Mouse (Mus musculus) CH12.LX (cell line): Measurements from ENCODE around the gene Ppp1r3a. TPM values are rescaled to one million over a fixed set of nuclear protein-coding genes. Genes with fewer than 3 reads are reported as not detected.

Experiments used
- DNase-seq: peaks from one replicate; pipeline ENCODE4 v3.0.0-alpha.2; 2013; ENCODE audit errors: extremely low read depth
- H3K27ac ChIP-seq: 2 replicates; pipeline ENCODE4 v1.5.1; 2012; ENCODE audit warnings: low read depth, mild to moderate bottlenecking, control low read depth, moderate library complexity; ENCODE audit not compliant: insufficient read depth
- H3K27me3 ChIP-seq: replicated peaks from 2 replicates; pipeline ENCODE3; 2012; ENCODE audit warnings: inconsistent platforms
- H3K36me3 ChIP-seq, 2 experiments: replicated peaks in 1 of 2; 2 replicates each; pipeline versions ENCODE3 to v1.6.1; 2012; ENCODE audit warnings: inconsistent platforms in 1 of 2, low read length in 1 of 2, mild to moderate bottlenecking in 1 of 2, mixed read lengths in 1 of 2, moderate library complexity in 1 of 2; ENCODE audit not compliant: control insufficient read depth in 1 of 2, insufficient read depth in 1 of 2
- H3K4me1 ChIP-seq, 2 experiments: 2 replicates each; pipeline ENCODE4 v1.6.1; 2012; ENCODE audit warnings: inconsistent platforms in 1 of 2, moderate library complexity in 1 of 2; ENCODE audit not compliant: insufficient read depth in 2 of 2, control insufficient read depth in 1 of 2
- H3K4me2 ChIP-seq: 2 replicates; pipeline ENCODE4 v1.6.1; 2012; ENCODE audit warnings: low read depth, mild to moderate bottlenecking, control low read depth; ENCODE audit not compliant: poor library complexity, insufficient read depth, severe bottlenecking
- H3K4me3 ChIP-seq, 3 experiments: fragments of 150-350 bp in 1 of 3; sonication (generic) in 1 of 3; replicated peaks in 1 of 3; 2 replicates each; pipeline versions ENCODE3 to v1.5.1; 2011 to 2012; ENCODE audit warnings: low read depth in 2 of 3, low read length in 2 of 3, mild to moderate bottlenecking in 2 of 3, moderate library complexity in 2 of 3, control low read depth in 1 of 3, improper control_type of control experiment in 1 of 3, inconsistent platforms in 1 of 3, mixed read lengths in 1 of 3; ENCODE audit not compliant: poor library complexity in 1 of 3
- H3K79me2 ChIP-seq: replicated peaks from 2 replicates; pipeline ENCODE4 v1.6.1; 2012; ENCODE audit warnings: mild to moderate bottlenecking, moderate library complexity; ENCODE audit not compliant: control insufficient read depth, poor library complexity, insufficient read depth, severe bottlenecking; ENCODE audit errors: extremely low read depth
- H3K9ac ChIP-seq: 2 replicates; pipeline ENCODE4 v1.6.1; 2012; ENCODE audit warnings: low read depth, mild to moderate bottlenecking, control low read depth, moderate library complexity; ENCODE audit not compliant: insufficient read depth
- H3K9me3 ChIP-seq: replicated peaks from 2 replicates; pipeline ENCODE3; 2012; ENCODE audit warnings: low read length, inconsistent platforms, mixed read lengths
- BHLHE40 ChIP-seq: IDR thresholded peaks from 2 replicates; pipeline ENCODE4 v1.6.1; 2011; ENCODE audit warnings: mild to moderate bottlenecking, low read depth, low read length, improper control_type of control experiment
- CHD1 ChIP-seq: IDR thresholded peaks from 2 replicates; pipeline ENCODE4 v1.6.1; 2012; ENCODE audit warnings: low read depth, low read length, improper control_type of control experiment, inconsistent platforms
- CHD2 ChIP-seq: IDR thresholded peaks from 2 replicates; pipeline ENCODE4 v1.6.1; 2011; ENCODE audit warnings: low read length, improper control_type of control experiment
- CTCF ChIP-seq, 2 experiments: IDR thresholded peaks in 1 of 2; conservative IDR thresholded peaks in 1 of 2; 2 replicates each; pipeline ENCODE4 v1.5.1; 2011 to 2012; ENCODE audit warnings: low read depth in 2 of 2, low read length in 2 of 2, improper control_type of control experiment in 1 of 2, inconsistent platforms in 1 of 2, mild to moderate bottlenecking in 1 of 2, moderate library complexity in 1 of 2
- E2F4 ChIP-seq: IDR thresholded peaks from 2 replicates; pipeline ENCODE4 v1.6.1; 2011; ENCODE audit warnings: low read depth, low read length, improper control_type of control experiment; ENCODE audit not compliant: insufficient replicate concordance
- JUN ChIP-seq: IDR thresholded peaks from 2 replicates; pipeline ENCODE4 v1.6.1; 2011; ENCODE audit warnings: low read depth, mild to moderate bottlenecking, low read length, improper control_type of control experiment, moderate library complexity; ENCODE audit not compliant: insufficient read depth
- JUND ChIP-seq: conservative IDR thresholded peaks from 2 replicates; pipeline ENCODE4 v1.6.1; 2011; ENCODE audit warnings: low read depth, low read length, improper control_type of control experiment
- MAFK ChIP-seq: IDR thresholded peaks from 2 replicates; pipeline ENCODE4 v1.6.1; 2011; ENCODE audit warnings: low read length, improper control_type of control experiment; ENCODE audit not compliant: insufficient replicate concordance
- MAX ChIP-seq: IDR thresholded peaks from 2 replicates; pipeline ENCODE4 v1.6.1; 2011; ENCODE audit warnings: low read length, improper control_type of control experiment
- MEF2A ChIP-seq: IDR thresholded peaks from 2 replicates; pipeline ENCODE4 v1.6.1; 2014; ENCODE audit warnings: low read depth, mild to moderate bottlenecking, inconsistent platforms, low read length, improper control_type of control experiment, borderline replicate concordance
- MXI1 ChIP-seq: IDR thresholded peaks from 2 replicates; pipeline ENCODE4 v1.6.1; 2011; ENCODE audit warnings: mild to moderate bottlenecking, low read depth, low read length, improper control_type of control experiment
- MYC ChIP-seq: IDR thresholded peaks from 2 replicates; pipeline ENCODE4 v1.6.1; 2011; ENCODE audit warnings: low read depth, mild to moderate bottlenecking, improper control_type of control experiment, low read length
- POLR2A ChIP-seq: IDR thresholded peaks from 2 replicates; pipeline ENCODE4 v1.6.1; 2011; ENCODE audit warnings: low read depth, mild to moderate bottlenecking, improper control_type of control experiment, low read length
- POLR2AphosphoS2 ChIP-seq: IDR thresholded peaks from 2 replicates; pipeline ENCODE4 v1.6.1; 2011; ENCODE audit warnings: low read depth, low read length, improper control_type of control experiment
- RAD21 ChIP-seq: IDR thresholded peaks from 2 replicates; pipeline ENCODE4 v1.6.1; 2011; ENCODE audit warnings: low read depth, mild to moderate bottlenecking, low read length, improper control_type of control experiment, moderate library complexity
- SIN3A ChIP-seq: IDR thresholded peaks from 2 replicates; pipeline ENCODE4 v1.6.1; 2012; ENCODE audit warnings: low read length, improper control_type of control experiment, inconsistent platforms
- SMC3 ChIP-seq: IDR thresholded peaks from 2 replicates; pipeline ENCODE4 v1.6.1; 2011; ENCODE audit warnings: low read depth, low read length, improper control_type of control experiment
- UBTF ChIP-seq: IDR thresholded peaks from 2 replicates; pipeline ENCODE4 v1.6.1; 2012; ENCODE audit warnings: low read depth, mild to moderate bottlenecking, inconsistent platforms, low read length, improper control_type of control experiment, moderate library complexity
- ZC3H11A ChIP-seq: IDR thresholded peaks from 2 replicates; pipeline ENCODE4 v1.6.1; 2012; ENCODE audit warnings: low read depth, mild to moderate bottlenecking, inconsistent platforms, low read length, improper control_type of control experiment
- ZMIZ1 ChIP-seq: IDR thresholded peaks from 2 replicates; pipeline ENCODE4 v1.6.1; 2012; ENCODE audit warnings: low read depth, mild to moderate bottlenecking, inconsistent platforms, low read length, improper control_type of control experiment
- ZNF384 ChIP-seq: IDR thresholded peaks from 2 replicates; pipeline ENCODE4 v1.6.1; 2012; ENCODE audit warnings: low read depth, low read length, improper control_type of control experiment, inconsistent platforms
- dilution Hi-C: fragments of 300-500 bp; cut with MboI; formaldehyde crosslinking; loops from 2 replicates; pipeline ENCODE4 v1.14.3; 2020; ENCODE audit warnings: low sequenced_read_pairs; ENCODE audit not compliant: extremely low pct_unique_long_range_greater_than_20kb, extremely low pct_ligation_motif_present
- in situ Hi-C: fragments of 300-500 bp; cut with MboI; formaldehyde crosslinking; loops from 3 replicates; pipeline ENCODE4 v1.14.3; 2019; ENCODE audit warnings: low sequenced_read_pairs, low pct_ligation_motif_present, low pct_unique_long_range_greater_than_20kb, mixed read lengths
- polyA plus RNA-seq: library from polyadenylated mRNA; unstranded; fragments of >175 nt; gene quantifications from 2 replicates; pipeline ENCODE4 v1.2.1, GENCODE M21; 2012; ENCODE audit warnings: low read depth; ENCODE audit not compliant: insufficient read length
- total RNA-seq, 2 experiments: library from RNA; depleted of rRNA; stranded (reverse); fragments of 300-350 nt in 1 of 2; fragments of >200 nt in 1 of 2; gene quantifications; 2 replicates each; pipeline ENCODE4 v1.2.3; 2012 to 2014

The Ppp1r3a gene
- total RNA-seq (2012; rRNA removed) = not detected in 2 replicates
- not detected in 2 replicates for total RNA-seq (2014; rRNA removed)
- not detected in 2 replicates for polyA plus RNA-seq

DNA sequence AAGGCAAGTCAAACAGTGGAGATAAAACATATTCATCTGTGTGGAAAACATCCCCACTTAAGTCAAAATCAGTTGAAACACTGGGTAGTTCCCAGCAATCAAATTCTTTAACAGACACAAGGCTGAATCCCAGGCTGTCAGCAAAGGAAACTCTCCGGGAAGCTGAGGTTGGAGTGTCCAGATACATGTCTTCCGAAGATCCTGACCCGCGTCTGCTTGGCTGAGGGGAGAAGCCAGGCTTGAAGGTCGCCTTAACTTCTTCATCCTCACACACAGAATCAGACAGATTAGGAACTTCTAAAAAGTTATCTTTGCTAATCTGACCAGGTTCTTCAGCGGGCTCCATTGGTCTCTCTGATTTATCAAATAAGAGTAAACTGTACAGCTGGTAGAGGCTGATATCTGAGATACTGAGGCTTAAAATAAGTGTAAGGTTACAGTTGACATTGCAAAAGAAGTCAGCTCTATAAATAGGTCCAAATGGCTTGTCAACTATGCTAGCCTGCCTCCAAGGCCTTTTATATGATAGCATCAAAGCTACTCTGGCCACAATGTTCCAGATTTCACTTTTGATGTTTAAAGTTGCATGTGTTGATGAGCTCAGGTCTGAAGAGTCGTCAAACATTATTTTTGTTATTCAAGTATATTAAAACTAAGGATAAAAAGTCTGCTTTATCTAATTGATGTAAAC is at the start of gene Ppp1r3a:
TSS of gene Ppp1r3a (minus strand) at position 374 of the 691 bp plus-strand sequence.
- no peaks in the 10 kb centered on the region for H3K36me3 ChIP-seq
- dilution Hi-C loops = no loop called here
- H3K9me3 ChIP-seq = no peaks in the 10 kb centered on the region
- no peaks in the 10 kb centered on the region for H3K79me2 ChIP-seq
- in situ Hi-C loops = no loop called here
- no peak within 1 kb of the TSS for H3K4me2 ChIP-seq
- H3K9ac ChIP-seq = no peak within 1 kb of the TSS
- no peak for DNase-seq
- no peak within 1 kb of the TSS for H3K4me3 ChIP-seq
- H3K27me3 ChIP-seq = no peaks in the 10 kb centered on the region
- no peak within 1 kb of the TSS for H3K27ac ChIP-seq
- TF ChIP-seq ZMIZ1 (no peak), CHD1 (no peak), MEF2A (no peak), UBTF (no peak), POLR2A (no peak), SIN3A (no peak), POLR2AphosphoS2 (no peak), MXI1 (no peak), ZC3H11A (no peak), CHD2 (no peak), JUN (no peak), SMC3 (no peak), MAX (no peak)
- H3K4me1 ChIP-seq = no peaks in the 10 kb centered on the region

DNA sequence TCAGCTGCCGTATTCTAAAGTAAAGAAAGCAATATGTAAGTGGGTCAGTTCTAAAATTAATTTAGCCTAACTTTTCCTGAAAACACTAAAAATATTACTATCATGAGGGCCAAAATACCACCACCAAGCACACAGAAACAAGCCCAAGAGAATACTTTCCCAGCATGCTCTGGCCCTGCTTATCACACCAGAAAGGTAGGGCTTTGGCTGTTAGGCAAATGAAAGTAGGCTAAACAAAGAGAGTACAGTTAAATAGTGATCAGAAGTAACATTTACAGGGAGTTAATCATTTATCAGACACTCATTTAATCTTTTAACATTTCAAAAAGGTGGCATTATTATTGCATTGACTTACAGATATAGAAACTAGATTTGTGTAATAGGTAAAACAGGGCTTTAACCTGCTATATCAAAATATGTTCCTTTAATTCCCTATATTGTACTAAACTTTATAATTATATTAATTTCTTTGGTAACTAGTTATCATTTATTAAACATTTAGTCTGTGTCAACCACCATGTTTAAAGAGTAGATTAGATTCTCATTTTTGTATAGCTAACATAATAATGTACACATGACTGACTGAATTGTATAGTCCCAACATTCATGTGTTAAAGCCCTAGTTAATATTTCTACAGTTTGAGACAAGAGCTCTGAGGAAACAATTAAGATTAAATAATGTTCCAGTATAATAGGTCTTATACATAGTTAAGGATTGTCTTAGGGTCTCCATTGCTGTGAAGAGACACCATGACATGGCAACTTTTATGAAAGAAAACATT is 32.3 kb upstream of the Ppp1r3a start:
- TF ChIP-seq MAFK = no peak
- TF ChIP-seq CTCF (conservative IDR thresholded peaks at IDR 0.05 in 1 of 2, IDR thresholded peaks at IDR 0.05 in 1 of 2; ENCODE audit: low read depth in 2 of 2, low read length in 2 of 2) = no peak
- TF ChIP-seq MYC = no peak
- TF ChIP-seq RAD21 = no peak
- no peak for TF ChIP-seq ZNF384
- no peak for TF ChIP-seq BHLHE40
- TF ChIP-seq E2F4 = no peak
- TF ChIP-seq ZC3H11A = no peak
- TF ChIP-seq MEF2A = no peak
- no peak for TF ChIP-seq UBTF
- TF ChIP-seq MXI1 = no peak
- TF ChIP-seq JUND = no peak
- TF ChIP-seq SMC3 = no peak
- dilution Hi-C loops (no loop called here), in situ Hi-C loops (no loop called here)
- H3K9ac ChIP-seq = no peak overlapping the region
- no peaks in the 10 kb centered on the region for H3K9me3 ChIP-seq
- no peaks in the 10 kb centered on the region for H3K27me3 ChIP-seq
- no peak overlapping the region for H3K4me3 ChIP-seq
- no peak overlapping the region for H3K4me2 ChIP-seq
- no peaks in the 10 kb centered on the region for H3K4me1 ChIP-seq
- no peaks in the 10 kb centered on the region for H3K36me3 ChIP-seq
- H3K79me2 ChIP-seq = no peaks in the 10 kb centered on the region
- H3K27ac ChIP-seq = no peak overlapping the region
- no peak for DNase-seq
